Mouse (Mus musculus): Measurements from ENCODE around the gene Gm42674. TPM values are rescaled to one million over a fixed set of nuclear protein-coding genes. Genes with fewer than 3 reads are reported as not detected.

The Gm42674 gene
- polyA plus RNA-seq, 1 experiment, result not detected

- TF ChIP-seq EP300 (IDR thresholded peaks at IDR 0.05; ENCODE audit: insufficient read depth, low read depth, low read length), result 0 out of 2 replicates have a peak, but pooled peaks have one; percentile 38
- TF ChIP-seq POLR2A (IDR thresholded peaks at IDR 0.05; ENCODE audit: insufficient read depth, low read length), result no peak
- TF ChIP-seq CTCF (IDR thresholded peaks at IDR 0.05; ENCODE audit: low read depth, low read length), result peak; percentile 85
- Histone ChIP-seq H3K36me3 (ENCODE audit: control insufficient read depth, insufficient read depth, low read length, poor library complexity, severe bottlenecking) (no peaks in the 10 kb centered on the region), H3K4me3 (ENCODE audit: low read depth, low read length) (no peak overlapping the region)
These were observed 16.1 kb upstream of the Gm42674 start for GRCm38 (mm10) chr3:90585595-90585994.

GRCm38 (mm10) chr3:90586016-90586643 lies 15.6 kb upstream of the Gm42674 start:
- H3K27me3 ChIP-seq (ENCODE audit: control insufficient read depth, insufficient read depth, low read length, poor library complexity, severe bottlenecking), result no peaks in the 10 kb centered on the region
- H3K4me3 ChIP-seq (ENCODE audit: low read depth, low read length), result no peak overlapping the region
- H3K4me1 ChIP-seq (ENCODE audit: control insufficient read depth, insufficient read depth, low read length), result peaks cover 2% of the 10 kb centered on the region
- TF ChIP-seq POLR2A (IDR thresholded peaks at IDR 0.05; ENCODE audit: insufficient read depth, low read length), result no peak
- TF ChIP-seq EP300 (IDR thresholded peaks at IDR 0.05; ENCODE audit: insufficient read depth, low read depth, low read length), result no peak
- TF ChIP-seq CTCF (IDR thresholded peaks at IDR 0.05; ENCODE audit: low read depth, low read length), result no peak
- no peaks in the 10 kb centered on the region for H3K9me3 ChIP-seq (replicated peaks; ENCODE audit: control insufficient read depth, insufficient read depth, low read length, poor library complexity, severe bottlenecking)
- H3K9ac ChIP-seq (ENCODE audit: low read depth, poor library complexity, severe bottlenecking), result no peak overlapping the region
- H3K27ac ChIP-seq (ENCODE audit: insufficient read depth, low read length), result peak overlapping the region; percentile 27
- H3K36me3 ChIP-seq (ENCODE audit: control insufficient read depth, insufficient read depth, low read length, poor library complexity, severe bottlenecking), result no peaks in the 10 kb centered on the region

More at GRCm38 (mm10) chr3:90585595-90585994, 16.1 kb upstream of the Gm42674 start:
- no peaks in the 10 kb centered on the region for H3K27me3 ChIP-seq (ENCODE audit: control insufficient read depth, insufficient read depth, low read length, poor library complexity, severe bottlenecking)
- peaks cover 2% of the 10 kb centered on the region for H3K4me1 ChIP-seq (ENCODE audit: control insufficient read depth, insufficient read depth, low read length)
- no peak overlapping the region for H3K27ac ChIP-seq (ENCODE audit: insufficient read depth, low read length)
- no peak overlapping the region for H3K9ac ChIP-seq (ENCODE audit: low read depth, poor library complexity, severe bottlenecking)
- H3K9me3 ChIP-seq (replicated peaks; ENCODE audit: control insufficient read depth, insufficient read depth, low read length, poor library complexity, severe bottlenecking), result no peaks in the 10 kb centered on the region

- H3K27ac ChIP-seq (ENCODE audit: insufficient read depth, low read length), result peak overlapping the region; percentile 33
- no peaks in the 10 kb centered on the region for H3K9me3 ChIP-seq (replicated peaks; ENCODE audit: control insufficient read depth, insufficient read depth, low read length, poor library complexity, severe bottlenecking)
- H3K4me3 ChIP-seq (ENCODE audit: low read depth, low read length), result peak overlapping the region; percentile 1; the same call in 1 of the 2 replicates
- H3K4me1 ChIP-seq (ENCODE audit: control insufficient read depth, insufficient read depth, low read length), result peaks cover 2% of the 10 kb centered on the region
- H3K36me3 ChIP-seq (ENCODE audit: control insufficient read depth, insufficient read depth, low read length, poor library complexity, severe bottlenecking), result no peaks in the 10 kb centered on the region
- TF ChIP-seq POLR2A (IDR thresholded peaks at IDR 0.05; ENCODE audit: insufficient read depth, low read length) (no peak), CTCF (IDR thresholded peaks at IDR 0.05; ENCODE audit: low read depth, low read length) (peak; percentile 7), EP300 (IDR thresholded peaks at IDR 0.05; ENCODE audit: insufficient read depth, low read depth, low read length) (peak; percentile 91)
- H3K27me3 ChIP-seq (ENCODE audit: control insufficient read depth, insufficient read depth, low read length, poor library complexity, severe bottlenecking), result no peaks in the 10 kb centered on the region
- H3K9ac ChIP-seq (ENCODE audit: low read depth, poor library complexity, severe bottlenecking), result no peak overlapping the region
These were observed 14.8 kb upstream of the Gm42674 start for GRCm38 (mm10) chr3:90586906-90587305.

- Histone ChIP-seq H3K27me3 (ENCODE audit: control insufficient read depth, insufficient read depth, low read length, poor library complexity, severe bottlenecking) (no peaks in the 10 kb centered on the region), H3K9ac (ENCODE audit: low read depth, poor library complexity, severe bottlenecking) (no peak overlapping the region), H3K4me3 (ENCODE audit: low read depth, low read length) (no peak overlapping the region), H3K27ac (ENCODE audit: insufficient read depth, low read length) (peak overlapping the region; percentile 51), H3K9me3 (replicated peaks; ENCODE audit: control insufficient read depth, insufficient read depth, low read length, poor library complexity, severe bottlenecking) (no peaks in the 10 kb centered on the region), H3K36me3 (ENCODE audit: control insufficient read depth, insufficient read depth, low read length, poor library complexity, severe bottlenecking) (no peaks in the 10 kb centered on the region), H3K4me1 (ENCODE audit: control insufficient read depth, insufficient read depth, low read length) (peaks cover 2% of the 10 kb centered on the region)
- TF ChIP-seq EP300 (IDR thresholded peaks at IDR 0.05; ENCODE audit: insufficient read depth, low read depth, low read length) (no peak), POLR2A (IDR thresholded peaks at IDR 0.05; ENCODE audit: insufficient read depth, low read length) (no peak), CTCF (IDR thresholded peaks at IDR 0.05; ENCODE audit: low read depth, low read length) (no peak)
These were observed 14.2 kb upstream of the Gm42674 start for GRCm38 (mm10) chr3:90587361-90588101.

- H3K36me3 ChIP-seq (ENCODE audit: control insufficient read depth, insufficient read depth, low read length, poor library complexity, severe bottlenecking), result no peaks in the 10 kb centered on the region
- no peak overlapping the region for H3K27ac ChIP-seq (ENCODE audit: insufficient read depth, low read length)
- no peaks in the 10 kb centered on the region for H3K27me3 ChIP-seq (ENCODE audit: control insufficient read depth, insufficient read depth, low read length, poor library complexity, severe bottlenecking)
- peaks cover 2% of the 10 kb centered on the region for H3K4me1 ChIP-seq (ENCODE audit: control insufficient read depth, insufficient read depth, low read length)
- no peak overlapping the region for H3K4me3 ChIP-seq (ENCODE audit: low read depth, low read length)
- no peak for TF ChIP-seq POLR2A (IDR thresholded peaks at IDR 0.05; ENCODE audit: insufficient read depth, low read length)
- peaks cover 8% of the 10 kb centered on the region for H3K9me3 ChIP-seq (replicated peaks; ENCODE audit: control insufficient read depth, insufficient read depth, low read length, poor library complexity, severe bottlenecking)
- H3K9ac ChIP-seq (ENCODE audit: low read depth, poor library complexity, severe bottlenecking), result no peak overlapping the region
These were observed 12.3 kb upstream of the Gm42674 start for GRCm38 (mm10) chr3:90589390-90589789.

GRCm38 (mm10) chr3:90589947-90590346 lies 11.8 kb upstream of the Gm42674 start, which contains the start of gene S100a2:
Gene S100a2 (plus strand): TSS chr3:90590247.
- peaks cover 8% of the 10 kb centered on the region for H3K9me3 ChIP-seq (replicated peaks; ENCODE audit: control insufficient read depth, insufficient read depth, low read length, poor library complexity, severe bottlenecking)
- H3K9ac ChIP-seq (ENCODE audit: low read depth, poor library complexity, severe bottlenecking), result no peak within 1 kb of the TSS
- H3K27ac ChIP-seq (ENCODE audit: insufficient read depth, low read length), result no peak within 1 kb of the TSS
- H3K4me3 ChIP-seq (ENCODE audit: low read depth, low read length), result no peak within 1 kb of the TSS
- no peaks in the 10 kb centered on the region for H3K27me3 ChIP-seq (ENCODE audit: control insufficient read depth, insufficient read depth, low read length, poor library complexity, severe bottlenecking)
- TF ChIP-seq POLR2A (IDR thresholded peaks at IDR 0.05; ENCODE audit: insufficient read depth, low read length) (no peak), CTCF (IDR thresholded peaks at IDR 0.05; ENCODE audit: low read depth, low read length) (no peak), EP300 (IDR thresholded peaks at IDR 0.05; ENCODE audit: insufficient read depth, low read depth, low read length) (no peak)
- H3K4me1 ChIP-seq (ENCODE audit: control insufficient read depth, insufficient read depth, low read length), result peaks cover 2% of the 10 kb centered on the region
- H3K36me3 ChIP-seq (ENCODE audit: control insufficient read depth, insufficient read depth, low read length, poor library complexity, severe bottlenecking), result no peaks in the 10 kb centered on the region

All from ES-Bruce4 (cell line).